Mouse (Mus musculus): ENCODE measurements at regions not wholly inside any gene's neighbourhood (a gene's known extent, or its start where the extent isn't known, plus 50 kb on each side); places are given as distances from the start of the nearest gene placed in this dataset.
"Not testable (repeated sequence)": the region's sequence is repeated elsewhere in the genome, so short reads cannot be mapped to it uniquely, and the experiment has no call there.

DNA sequence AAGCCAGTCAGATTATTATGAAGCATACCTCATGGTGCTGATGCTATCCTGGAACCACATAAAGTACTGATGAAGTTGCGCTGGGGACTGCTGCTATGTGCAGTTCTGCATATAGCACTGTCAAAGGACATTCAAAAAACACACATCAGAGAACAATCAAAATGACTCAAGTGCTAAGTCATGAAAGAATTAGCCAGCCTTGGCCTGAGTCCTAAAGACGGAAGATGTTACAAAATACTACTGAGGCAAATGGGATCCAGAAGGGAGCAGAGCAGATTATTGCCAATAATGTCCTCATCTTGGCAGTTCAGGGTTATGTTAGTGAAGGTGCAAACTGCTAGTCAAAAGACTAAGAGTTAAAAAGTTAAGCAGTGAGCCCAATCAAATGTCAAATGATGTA, 87.9 kb upstream of the Mpdz start:
- DNase-seq (ENCODE audit: low spot score in 2 of 2) = no peak

GRCm38 (mm10) chr4:81519151-81519550, 76.5 kb upstream of the Mpdz start:
- DNase-seq (ENCODE audit: low spot score in 2 of 2) = not testable (repeated sequence)

GRCm38 (mm10) chr4:81514547-81514946, 71.9 kb upstream of the Mpdz start:
- DNase-seq (ENCODE audit: low spot score in 2 of 2) = no peak

- DNase-seq (ENCODE audit: low spot score in 2 of 2) = no peak
Measured at GRCm38 (mm10) chr4:81512396-81512795, 69.8 kb upstream of the Mpdz start.

GRCm38 (mm10) chr4:81508776-81509175, 66.2 kb upstream of the Mpdz start:
- no peak for DNase-seq (ENCODE audit: low spot score in 2 of 2)

- no peak for DNase-seq (ENCODE audit: low spot score in 2 of 2)
Measured at GRCm38 (mm10) chr4:81506841-81507240, 64.2 kb upstream of the Mpdz start.

DNA sequence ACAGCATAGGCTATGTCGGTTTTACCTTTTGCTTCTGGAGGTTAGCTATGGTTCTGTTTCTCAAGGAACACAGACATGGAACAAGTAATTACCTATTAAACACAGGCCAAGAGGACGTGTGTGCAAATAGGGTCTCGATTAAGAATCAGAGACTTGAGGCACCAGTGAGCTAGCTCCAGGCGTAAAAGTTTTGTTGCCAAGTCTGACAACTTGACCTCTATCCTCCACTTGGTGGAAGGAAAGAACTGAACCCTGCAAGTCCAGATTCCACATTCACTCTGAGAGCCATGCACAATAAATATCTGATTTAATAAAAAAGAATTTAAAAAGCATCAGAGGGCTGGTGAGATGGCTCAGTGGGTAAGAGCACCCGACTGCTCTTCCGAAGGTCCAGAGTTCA, 63.7 kb upstream of the Mpdz start:
- no peak for DNase-seq (ENCODE audit: low spot score in 2 of 2)

DNA sequence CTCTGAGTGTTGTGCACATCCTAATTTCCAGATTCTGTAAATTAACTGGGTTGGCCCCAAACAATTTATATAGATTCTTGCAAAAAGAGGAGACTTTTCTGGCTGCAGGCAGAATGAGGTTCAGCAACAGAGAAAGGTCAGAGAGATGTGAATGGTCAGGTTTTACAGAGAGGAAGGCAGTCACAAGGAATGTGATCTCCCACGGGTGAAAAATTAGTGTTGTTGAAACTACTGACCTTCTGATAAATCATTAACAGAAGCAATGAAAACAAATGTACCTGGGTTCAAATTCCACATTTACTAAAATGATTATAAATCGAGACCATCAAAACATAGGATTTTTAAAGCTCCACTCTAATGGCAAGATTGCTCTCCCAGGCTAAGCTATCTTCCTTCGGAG, 62.5 kb upstream of the Mpdz start:
- DNase-seq (ENCODE audit: low spot score in 2 of 2) = no peak

DNA sequence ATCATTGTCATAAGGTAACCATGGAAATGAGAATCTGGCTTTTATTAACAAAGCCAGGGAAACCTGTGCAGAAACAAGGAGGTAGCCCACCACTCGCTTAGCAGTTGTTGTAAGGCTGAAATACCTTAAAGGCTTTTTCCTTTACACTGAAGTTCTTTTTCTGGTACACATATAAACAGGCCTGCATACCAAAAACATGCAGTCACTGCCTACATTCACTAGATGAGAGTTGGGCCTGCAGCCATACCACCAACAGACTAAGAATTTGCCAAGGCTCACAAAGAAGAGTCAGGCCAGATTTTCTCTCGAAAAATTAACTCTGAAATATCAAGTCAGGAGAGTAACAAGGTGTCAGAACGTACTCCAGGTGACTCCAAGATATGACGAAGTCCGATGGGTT, 61.3 kb upstream of the Mpdz start:
- no peak for DNase-seq (ENCODE audit: low spot score in 2 of 2)

DNA sequence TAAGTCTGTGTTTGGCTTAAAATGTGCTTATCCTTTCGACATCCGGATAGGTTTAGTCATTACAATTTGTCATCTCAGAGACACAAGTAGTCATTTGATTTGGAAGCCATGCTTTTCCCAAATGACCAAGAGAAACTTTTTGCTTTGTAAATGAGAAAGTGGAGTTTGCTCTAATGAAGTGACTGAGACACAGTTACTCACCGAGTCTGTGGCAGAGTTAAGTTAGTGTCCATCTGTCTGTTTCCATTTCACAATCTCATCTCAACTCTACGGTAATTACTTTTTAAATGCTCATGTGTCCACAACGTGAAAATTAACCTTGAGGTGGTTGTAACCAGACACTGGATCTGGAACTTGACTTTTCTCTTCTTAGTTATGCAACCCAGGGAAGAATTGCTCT, 59.2 kb upstream of the Mpdz start:
- DNase-seq (ENCODE audit: low spot score in 2 of 2) = no peak

GRCm38 (mm10) chr4:81498133-81498532, 55.5 kb upstream of the Mpdz start:
- DNase-seq (ENCODE audit: low spot score in 2 of 2) = no peak

- DNase-seq (ENCODE audit: low spot score in 2 of 2) = no peak
Measured at GRCm38 (mm10) chr4:81492811-81493210, 50.2 kb upstream of the Mpdz start.

Small RNA genes in the stretch of these regions (microRNA-seq; reads per million reads assigned to microRNA genes)
- gene Gm22402 = 0 reads per million in 2 experiments

All from layer of hippocampus, postnatal 10 days (tissue).